Mouse (Mus musculus) adrenal gland (tissue): ENCODE results near the gene Arl14ep.

ENCODE experiments used
- intact Hi-C: fragments of 180-260 bp; cut with DNase I; formaldehyde crosslinking; loops from one replicate; pipeline ENCODE4 v1.15.1; 2025

The Arl14ep gene

DNA sequence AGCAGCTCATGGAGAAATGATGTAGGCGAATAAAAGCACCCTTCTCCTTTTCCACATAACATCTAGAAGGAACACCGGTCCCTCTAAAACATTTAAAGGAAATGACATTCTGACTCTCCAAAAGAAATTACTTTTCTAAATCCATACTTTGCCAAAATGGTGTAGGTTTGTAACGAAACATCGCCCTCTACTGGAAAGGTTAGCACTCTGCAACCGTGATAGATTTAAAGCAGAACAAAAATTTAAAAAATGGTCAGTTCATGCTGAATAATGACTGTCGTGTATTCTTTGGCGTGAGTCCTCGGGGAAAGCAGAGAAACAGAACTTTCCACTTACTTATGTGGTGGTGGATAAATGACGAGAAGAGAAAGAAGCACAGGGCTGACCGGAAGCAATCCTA is 18.6 kb downstream of the Arl14ep start:
- intact Hi-C loops: loop anchor here (2.0 to 10.0 kb wide), 3 partner anchors 261 to 599 kb away; partner anchors contain the start of gene Mpped2

DNA sequence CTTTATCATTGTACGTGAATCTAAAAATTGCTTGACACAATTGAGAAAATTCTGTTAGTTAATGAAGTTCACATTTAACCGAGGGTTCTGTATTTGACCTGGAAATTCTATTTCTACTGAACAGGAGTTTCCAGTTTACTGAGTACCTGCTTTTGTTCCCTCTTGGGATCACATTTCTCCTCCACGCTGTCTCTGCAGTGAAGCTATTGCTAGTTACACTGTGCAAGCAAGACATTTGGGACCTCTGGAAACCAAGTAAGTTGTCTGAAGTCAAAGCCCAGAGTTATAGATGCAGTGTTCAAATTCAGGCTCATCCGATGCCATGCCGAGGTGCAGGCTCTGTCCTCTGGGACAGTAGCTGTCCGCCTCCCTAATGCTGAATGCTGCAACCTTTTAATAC is 19.2 kb downstream of the Arl14ep start:
- intact Hi-C loops: loop anchor here (2.0 to 10.0 kb wide), 3 partner anchors 260 to 598 kb away; partner anchors contain the start of gene Mpped2

- intact Hi-C loops: no loop called here
Observed at GRCm38 (mm10) chr2:106942451-106942850, 31.8 kb downstream of the Arl14ep start.

DNA sequence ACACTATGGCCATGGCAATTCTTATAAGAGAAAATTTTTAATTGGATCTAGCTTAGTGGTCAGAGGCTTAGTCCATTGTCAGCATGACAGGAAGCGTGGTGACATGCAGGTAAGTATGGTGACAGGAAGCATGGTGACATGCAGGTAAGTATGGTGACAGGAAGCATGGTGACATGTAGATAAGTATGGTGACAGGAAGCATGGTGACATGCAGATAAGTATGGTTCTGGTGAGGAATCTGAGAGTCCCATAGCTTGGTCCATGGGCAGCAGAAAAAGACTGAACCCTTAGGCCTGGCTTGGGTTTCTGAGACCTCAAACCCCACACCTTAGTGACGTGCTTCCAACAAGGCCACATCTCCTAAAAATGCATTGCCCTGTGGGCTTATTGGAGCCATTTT is 38.5 kb downstream of the Arl14ep start:
- intact Hi-C loops: no loop called here

GRCm38 (mm10) chr2:106929906-106930305 is 44.3 kb downstream of the Arl14ep start:
- intact Hi-C loops: no loop called here
